9 mouse cellular contexts compared by ENCODE assay signal in the genomic region with DNA sequence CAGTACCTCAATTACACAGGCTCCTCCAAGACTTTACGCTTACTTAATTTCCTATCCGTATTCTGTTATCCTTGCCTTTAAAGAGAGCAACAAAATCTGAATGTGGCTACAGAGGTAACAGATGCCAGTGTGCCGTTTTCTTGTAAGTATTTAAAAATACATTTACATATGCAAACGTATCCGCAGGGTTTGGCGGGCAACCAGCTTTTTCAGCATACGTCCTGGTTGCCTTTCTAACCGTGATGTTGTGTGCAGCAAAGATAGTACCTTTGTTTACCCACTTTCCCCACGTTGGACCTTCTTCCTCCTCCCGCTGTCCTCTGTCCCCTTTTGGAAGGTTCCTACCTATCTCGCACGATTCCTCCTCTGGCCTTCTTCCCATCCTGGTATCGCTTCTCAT. TPM values are rescaled to one million over a fixed set of nuclear protein-coding genes. Genes with fewer than 3 reads are reported as not detected.
DNase-seq lines count a peak whose midpoint lies in the region; ATAC-seq and TF ChIP-seq lines count a peak whose summit lies in the region.
"Had no signal": no experiment of that assay in that cellular context is flagged by ENCODE, and none has a peak within 500 bp of the region (broad histone marks: within the 10 kb centered on the region; RNA-seq: fewer than 3 reads in every experiment).

No protein-coding gene starts in this region.

- 18% methylated on average over 13 of the region's 13 CpGs for WGBS in heart, embryonic 12.5 days
- 8% methylated on average over 13 of the region's 13 CpGs for WGBS in stomach, embryonic 14.5 days
- WGBS in stomach, postnatal 0 days, result 21% methylated on average over 13 of the region's 13 CpGs
- 3% methylated on average over 13 of the region's 13 CpGs for WGBS in midbrain, embryonic 11.5 days
- 10% methylated on average over 13 of the region's 13 CpGs for WGBS in lung, postnatal 0 days

- DNase-seq in heart, postnatal 25 days (ENCODE audit: low spot score), result no peak
- no peak for DNase-seq in stomach, postnatal 0 days (ENCODE audit: low spot score)
- DNase-seq in midbrain, embryonic 11.5 days (ENCODE audit: low spot score, missing footprints), result no peak
- no peak for DNase-seq in embryo, embryonic 10.5 days (ENCODE audit: low spot score)
- DNase-seq in lung, postnatal 0 days (ENCODE audit: low spot score), result no peak
- no peak for DNase-seq in ovary, postnatal 36 days (ENCODE audit: low spot score)
- DNase-seq: lung, postnatal 36 days had no signal

- no peaks in the 10 kb centered on the region for H3K36me3 ChIP-seq in heart, embryonic 12.5 days
- H3K36me3 ChIP-seq in stomach, embryonic 14.5 days (ENCODE audit: control insufficient read depth, insufficient read depth, low read length), result no peaks in the 10 kb centered on the region
- H3K36me3 ChIP-seq in stomach, postnatal 0 days (ENCODE audit: control insufficient read depth, insufficient read depth, low read length), result no peaks in the 10 kb centered on the region
- H3K36me3 ChIP-seq in midbrain, embryonic 11.5 days (ENCODE audit: control insufficient read depth, insufficient read depth, low read length), result no peaks in the 10 kb centered on the region
- no peaks in the 10 kb centered on the region for H3K36me3 ChIP-seq in lung, postnatal 0 days (ENCODE audit: insufficient read depth, low read length)

- H3K4me1 ChIP-seq in heart, embryonic 12.5 days (replicated peaks), result peaks cover 52% of the 10 kb centered on the region
- peaks cover 17% of the 10 kb centered on the region; the same call in 1 of the 2 replicates for H3K4me1 ChIP-seq in stomach, embryonic 14.5 days (ENCODE audit: control insufficient read depth, insufficient read depth, low read length)
- 0 out of 2 replicates have a peak, but pooled peaks cover 7% of the 10 kb centered on the region for H3K4me1 ChIP-seq in stomach, postnatal 0 days (replicated peaks; ENCODE audit: control insufficient read depth, insufficient read depth)
- H3K4me1 ChIP-seq in midbrain, embryonic 11.5 days (ENCODE audit: control insufficient read depth, insufficient read depth, low read length), result peaks cover 24% of the 10 kb centered on the region
- peaks cover 12% of the 10 kb centered on the region for H3K4me1 ChIP-seq in lung, postnatal 0 days (ENCODE audit: insufficient read depth, low read depth, low read length)

- TF ChIP-seq EP300 in stomach, postnatal 0 days (optimal IDR thresholded peaks at IDR 0.05), result no peak
- TF ChIP-seq EP300 in lung, postnatal 0 days (IDR thresholded peaks at IDR 0.05), result no peak

- peak overlapping the region; percentile 19; the same call in 1 of the 2 replicates for H3K4me3 ChIP-seq in heart, embryonic 12.5 days
- H3K4me3 ChIP-seq in stomach, embryonic 14.5 days (ENCODE audit: low read depth, low read length), result no peak overlapping the region
- H3K4me3 ChIP-seq in stomach, postnatal 0 days (ENCODE audit: low read depth, low read length), result no peak overlapping the region
- peak overlapping the region; percentile 10; the same call in 1 of the 2 replicates for H3K4me3 ChIP-seq in midbrain, embryonic 11.5 days (ENCODE audit: low read depth, low read length)
- H3K4me3 ChIP-seq in lung, postnatal 0 days (ENCODE audit: low read depth, low read length), result no peak overlapping the region

- peaks cover 65% of the 10 kb centered on the region for H3K27me3 ChIP-seq in heart, embryonic 12.5 days (replicated peaks)
- H3K27me3 ChIP-seq in stomach, embryonic 14.5 days (ENCODE audit: control insufficient read depth, insufficient read depth, low read length), result peaks cover 48% of the 10 kb centered on the region
- H3K27me3 ChIP-seq in stomach, postnatal 0 days (ENCODE audit: control insufficient read depth, insufficient read depth, low read length), result peaks cover 9% of the 10 kb centered on the region
- H3K27me3 ChIP-seq in midbrain, embryonic 11.5 days (ENCODE audit: control insufficient read depth, insufficient read depth, low read length), result peaks cover 65% of the 10 kb centered on the region
- H3K27me3 ChIP-seq in lung, postnatal 0 days (replicated peaks; ENCODE audit: insufficient read depth, low read length), result peaks cover 61% of the 10 kb centered on the region

- no peak for ATAC-seq in heart, embryonic 12.5 days (ENCODE audit: insufficient number of reproducible peaks, low FRiP score)
- no peak for ATAC-seq in stomach, embryonic 14.5 days (ENCODE audit: insufficient number of reproducible peaks, insufficient read depth, low FRiP score, low read depth)
- no peak for ATAC-seq in stomach, postnatal 0 days (ENCODE audit: low FRiP score, low TSS enrichment)
- no peak for ATAC-seq in midbrain, embryonic 11.5 days (ENCODE audit: low FRiP score)
- ATAC-seq in lung, postnatal 0 days, result no peak

- no peak overlapping the region for H3K27ac ChIP-seq in heart, embryonic 12.5 days (ENCODE audit: poor library complexity, severe bottlenecking)
- H3K27ac ChIP-seq in stomach, embryonic 14.5 days (ENCODE audit: low read length), result no peak overlapping the region
- H3K27ac ChIP-seq in stomach, postnatal 0 days (replicated peaks), result no peak overlapping the region
- no peak overlapping the region for H3K27ac ChIP-seq in midbrain, embryonic 11.5 days (ENCODE audit: low read depth, low read length)
- H3K27ac ChIP-seq in lung, postnatal 0 days (ENCODE audit: low read length), result no peak overlapping the region

- no peaks in the 10 kb centered on the region for H3K9me3 ChIP-seq in heart, embryonic 12.5 days (replicated peaks)
- no peaks in the 10 kb centered on the region for H3K9me3 ChIP-seq in stomach, embryonic 14.5 days (ENCODE audit: control insufficient read depth, low read depth, low read length)
- H3K9me3 ChIP-seq in stomach, postnatal 0 days (ENCODE audit: control insufficient read depth, low read length), result no peaks in the 10 kb centered on the region
- no peaks in the 10 kb centered on the region for H3K9me3 ChIP-seq in midbrain, embryonic 11.5 days (ENCODE audit: control insufficient read depth, low read length)
- H3K9me3 ChIP-seq in lung, postnatal 0 days (ENCODE audit: low read length), result no peaks in the 10 kb centered on the region

- H3K4me2 ChIP-seq in heart, embryonic 12.5 days, result peak overlapping the region; percentile 100
- H3K4me2 ChIP-seq in stomach, embryonic 14.5 days (replicated peaks; ENCODE audit: low read depth, low read length), result peak overlapping the region; percentile 10; the same call in 1 of the 2 replicates
- H3K4me2 ChIP-seq in stomach, postnatal 0 days (replicated peaks; ENCODE audit: low read depth), result no peak overlapping the region
- H3K4me2 ChIP-seq in midbrain, embryonic 11.5 days, result peak overlapping the region; percentile 32
- no peak overlapping the region for H3K4me2 ChIP-seq in lung, postnatal 0 days (replicated peaks; ENCODE audit: low read depth, low read length)

- H3K9ac ChIP-seq in heart, embryonic 12.5 days, result 0 out of 2 replicates have a peak overlapping the region, but pooled peaks have one; percentile 13
- no peak overlapping the region for H3K9ac ChIP-seq in stomach, embryonic 14.5 days (replicated peaks; ENCODE audit: low read depth, low read length)
- H3K9ac ChIP-seq in stomach, postnatal 0 days (ENCODE audit: low read length), result no peak overlapping the region
- peak overlapping the region; percentile 28 for H3K9ac ChIP-seq in midbrain, embryonic 11.5 days (ENCODE audit: low read length)
- H3K9ac ChIP-seq in lung, postnatal 0 days (replicated peaks; ENCODE audit: low read depth), result no peak overlapping the region

- TF ChIP-seq CTCF in stomach, postnatal 0 days (IDR thresholded peaks at IDR 0.05; ENCODE audit: low read depth), result no peak
- TF ChIP-seq CTCF in lung, postnatal 0 days (IDR thresholded peaks at IDR 0.05), result no peak

- intact Hi-C loops in heart, postnatal 25 days (cut with DNase I), result no loop called here

RNA-seq across cellular contexts. Expression of a gene that starts 2.4 kb away (rescaled TPM):
- 12.9 and 14.2 TPM in 2 replicates for polyA plus RNA-seq in heart, embryonic 12.5 days (2016; fragmentation: Nextera tagmentation; extraction: Ambion mirVana)
- total RNA-seq in heart, postnatal 25 days (2021), result 1 to 10 TPM; 1.6 to 2.3 TPM
- 3.8 and 4.8 TPM in 2 replicates for polyA plus RNA-seq in stomach, embryonic 14.5 days (2014; fragmentation: Nextera tagmentation; extraction: Ambion mirVana)
- polyA plus RNA-seq in stomach, postnatal 0 days (2015; fragmentation: Nextera tagmentation; extraction: Ambion mirVana), result 24.3 and 26.5 TPM in 2 replicates
- 12.8 and 14.1 TPM in 2 replicates for polyA plus RNA-seq in midbrain, embryonic 11.5 days (2014; fragmentation: Nextera tagmentation; extraction: Ambion mirVana)
- 3.3 and 3.6 TPM in 2 replicates for polyA plus RNA-seq in lung, postnatal 0 days (2015; fragmentation: Nextera tagmentation; extraction: Ambion mirVana)

RNA-seq across cellular contexts. Expression of a gene that starts 19.6 kb away (rescaled TPM):
- 1,377 and 1,385 TPM in 2 replicates for polyA plus RNA-seq in heart, embryonic 12.5 days (2016; fragmentation: Nextera tagmentation; extraction: Ambion mirVana)
- 1,000 to 10,000 TPM; 2,545 to 2,748 TPM for total RNA-seq in heart, postnatal 25 days (2021)
- 525 and 538 TPM in 2 replicates for polyA plus RNA-seq in stomach, embryonic 14.5 days (2014; fragmentation: Nextera tagmentation; extraction: Ambion mirVana)
- 991 and 1,062 TPM in 2 replicates for polyA plus RNA-seq in stomach, postnatal 0 days (2015; fragmentation: Nextera tagmentation; extraction: Ambion mirVana)
- polyA plus RNA-seq in midbrain, embryonic 11.5 days (2014; fragmentation: Nextera tagmentation; extraction: Ambion mirVana), result 730 and 739 TPM in 2 replicates
- polyA plus RNA-seq in lung, postnatal 0 days (2015; fragmentation: Nextera tagmentation; extraction: Ambion mirVana), result 440 and 448 TPM in 2 replicates

RNA-seq across cellular contexts. Expression of a gene that starts 33.6 kb away (rescaled TPM):
- 11.8 and 12.3 TPM in 2 replicates for polyA plus RNA-seq in heart, embryonic 12.5 days (2016; fragmentation: Nextera tagmentation; extraction: Ambion mirVana)
- total RNA-seq in heart, postnatal 25 days (2021), result 1 to 10 TPM; 4.9 to 5.1 TPM
- 17.9 and 20.0 TPM in 2 replicates for polyA plus RNA-seq in stomach, embryonic 14.5 days (2014; fragmentation: Nextera tagmentation; extraction: Ambion mirVana)
- 42.4 and 48.7 TPM in 2 replicates for polyA plus RNA-seq in stomach, postnatal 0 days (2015; fragmentation: Nextera tagmentation; extraction: Ambion mirVana)
- polyA plus RNA-seq in midbrain, embryonic 11.5 days (2014; fragmentation: Nextera tagmentation; extraction: Ambion mirVana), result 17.6 and 17.7 TPM in 2 replicates
- 3.5 and 4.0 TPM in 2 replicates for polyA plus RNA-seq in lung, postnatal 0 days (2015; fragmentation: Nextera tagmentation; extraction: Ambion mirVana)

RNA-seq across cellular contexts. Expression of a gene that starts 35.9 kb away (rescaled TPM):
- polyA plus RNA-seq in heart, embryonic 12.5 days (2016; fragmentation: Nextera tagmentation; extraction: Ambion mirVana), result 12.8 TPM in 2 replicates
- 1 to 10 TPM; 6.7 to 9.3 TPM for total RNA-seq in heart, postnatal 25 days (2021)
- polyA plus RNA-seq in stomach, embryonic 14.5 days (2014; fragmentation: Nextera tagmentation; extraction: Ambion mirVana), result 22.5 and 23.6 TPM in 2 replicates
- 12.4 and 13.0 TPM in 2 replicates for polyA plus RNA-seq in stomach, postnatal 0 days (2015; fragmentation: Nextera tagmentation; extraction: Ambion mirVana)
- polyA plus RNA-seq in midbrain, embryonic 11.5 days (2014; fragmentation: Nextera tagmentation; extraction: Ambion mirVana), result 16.0 and 16.1 TPM in 2 replicates
- 12.3 and 13.5 TPM in 2 replicates for polyA plus RNA-seq in lung, postnatal 0 days (2015; fragmentation: Nextera tagmentation; extraction: Ambion mirVana)

RNA-seq across cellular contexts. Expression of a gene that starts 51.1 kb away (rescaled TPM):
- polyA plus RNA-seq in heart, embryonic 12.5 days (2016; fragmentation: Nextera tagmentation; extraction: Ambion mirVana), result 75.6 and 82.6 TPM in 2 replicates
- 100 to 1,000 TPM; 160 to 162 TPM for total RNA-seq in heart, postnatal 25 days (2021)
- polyA plus RNA-seq in stomach, embryonic 14.5 days (2014; fragmentation: Nextera tagmentation; extraction: Ambion mirVana), result 31.8 and 33.1 TPM in 2 replicates
- 24.6 and 26.1 TPM in 2 replicates for polyA plus RNA-seq in stomach, postnatal 0 days (2015; fragmentation: Nextera tagmentation; extraction: Ambion mirVana)
- polyA plus RNA-seq in midbrain, embryonic 11.5 days (2014; fragmentation: Nextera tagmentation; extraction: Ambion mirVana), result 49.8 and 54.0 TPM in 2 replicates
- 19.1 and 24.3 TPM in 2 replicates for polyA plus RNA-seq in lung, postnatal 0 days (2015; fragmentation: Nextera tagmentation; extraction: Ambion mirVana)

Comparison
In these comparisons a context has a peak if more than half of its experiments do, and no peak if none do; other contexts are left out.
1. H3K4me2 ChIP-seq: peak in heart, embryonic 12.5 days (single experiment), stomach, embryonic 14.5 days (single experiment) and midbrain, embryonic 11.5 days (single experiment); none in stomach, postnatal 0 days (single experiment) and lung, postnatal 0 days (single experiment).
2. H3K4me3 ChIP-seq: peak in heart, embryonic 12.5 days (single experiment) and midbrain, embryonic 11.5 days (single experiment); none in stomach, embryonic 14.5 days (single experiment), stomach, postnatal 0 days (single experiment) and lung, postnatal 0 days (single experiment).
3. H3K9ac ChIP-seq: peak in heart, embryonic 12.5 days (single experiment) and midbrain, embryonic 11.5 days (single experiment); none in stomach, embryonic 14.5 days (single experiment), stomach, postnatal 0 days (single experiment) and lung, postnatal 0 days (single experiment).